Mouse (Mus musculus): ENCODE results near the gene F5. TPM values are rescaled to one million over a fixed set of nuclear protein-coding genes. Genes with fewer than 3 reads are reported as not detected.

Gene F5
- polyA plus RNA-seq, 1 experiment from 2014 or later: 0.18 TPM

Other genes starting within 250 kb of the F5 start
- 15.5 and 17.1 TPM in 2 replicates for gene Scyl3, start 222.7 kb upstream of the F5 start, polyA plus RNA-seq (2015; fragmentation: Nextera tagmentation; extraction: Ambion mirVana)
- gene BC055324, start 157.0 kb upstream of the F5 start, polyA plus RNA-seq (2015; fragmentation: Nextera tagmentation; extraction: Ambion mirVana): 5.7 and 8.0 TPM in 2 replicates
- gene Mettl18, start 156.9 kb upstream of the F5 start, polyA plus RNA-seq (2015; fragmentation: Nextera tagmentation; extraction: Ambion mirVana): 8.3 and 9.8 TPM in 2 replicates
- not detected in 2 replicates for gene Sele, start 103.6 kb upstream of the F5 start, polyA plus RNA-seq (2015; fragmentation: Nextera tagmentation; extraction: Ambion mirVana)
- gene Sell, start 89.9 kb upstream of the F5 start, polyA plus RNA-seq (2015; fragmentation: Nextera tagmentation; extraction: Ambion mirVana): 0.17 and 0.36 TPM in 2 replicates
- 0.28 TPM in 1 of 2 replicates, not detected in the other for gene Selp, start 36.6 kb upstream of the F5 start, polyA plus RNA-seq (2015; fragmentation: Nextera tagmentation; extraction: Ambion mirVana)
- gene Slc19a2, start 97.2 kb downstream of the F5 start, polyA plus RNA-seq (2015; fragmentation: Nextera tagmentation; extraction: Ambion mirVana): 6.1 and 7.3 TPM in 2 replicates
- 19.8 and 22.4 TPM in 2 replicates for gene Ccdc181, start 123.7 kb downstream of the F5 start, polyA plus RNA-seq (2015; fragmentation: Nextera tagmentation; extraction: Ambion mirVana)
- gene Nme7, start 152.3 kb downstream of the F5 start, polyA plus RNA-seq (2015; fragmentation: Nextera tagmentation; extraction: Ambion mirVana): 31.0 and 33.1 TPM in 2 replicates
- 29.6 and 31.9 TPM in 2 replicates for gene Blzf1, start 155.7 kb downstream of the F5 start, polyA plus RNA-seq (2015; fragmentation: Nextera tagmentation; extraction: Ambion mirVana)

All from neural tube, embryonic 13.5 days (tissue).